Mouse (Mus musculus): ENCODE data around the gene Gbx2.

Gene Gbx2

GRCm38 (mm10) chr1:89931120-89931519, at the start of gene Gbx2:
TSS of gene Gbx2 (minus strand) at chr1:89931179.
- DNase-seq: peak; percentile 52

- DNase-seq: no peak
These were observed 46.3 kb upstream of the Gbx2 start for GRCm38 (mm10) chr1:89977261-89977660.

- DNase-seq: no peak
These were observed 45.4 kb upstream of the Gbx2 start for GRCm38 (mm10) chr1:89976411-89976810.

GRCm38 (mm10) chr1:89974541-89974940, 43.6 kb upstream of the Gbx2 start:
- no peak for DNase-seq

- peak; percentile 3 for DNase-seq
These were observed 40.9 kb upstream of the Gbx2 start for GRCm38 (mm10) chr1:89971848-89972247.

GRCm38 (mm10) chr1:89969714-89970110, 38.7 kb upstream of the Gbx2 start:
- no peak for DNase-seq

GRCm38 (mm10) chr1:89969072-89969713, 38.2 kb upstream of the Gbx2 start:
- DNase-seq: no peak

- DNase-seq: no peak
These were observed 37.3 kb upstream of the Gbx2 start for GRCm38 (mm10) chr1:89968111-89968851.

GRCm38 (mm10) chr1:89967585-89967984, 36.6 kb upstream of the Gbx2 start:
- no peak for DNase-seq

- DNase-seq: no peak
These were observed 33.4 kb upstream of the Gbx2 start for GRCm38 (mm10) chr1:89964426-89964825.

GRCm38 (mm10) chr1:89963296-89963695, 32.3 kb upstream of the Gbx2 start:
- no peak for DNase-seq

GRCm38 (mm10) chr1:89962092-89962491, 31.1 kb upstream of the Gbx2 start:
- DNase-seq: no peak

- no peak for DNase-seq
These were observed 28.4 kb upstream of the Gbx2 start for GRCm38 (mm10) chr1:89959393-89959792.

GRCm38 (mm10) chr1:89943202-89943601, 12.2 kb upstream of the Gbx2 start:
- DNase-seq: peak; percentile 88

GRCm38 (mm10) chr1:89942395-89942976, 11.5 kb upstream of the Gbx2 start:
- DNase-seq: no peak

- DNase-seq: no peak
These were observed 10.9 kb upstream of the Gbx2 start for GRCm38 (mm10) chr1:89941701-89942381.

GRCm38 (mm10) chr1:89940961-89941524, 10.1 kb upstream of the Gbx2 start:
- DNase-seq: no peak

GRCm38 (mm10) chr1:89939981-89940726, 9.2 kb upstream of the Gbx2 start:
- DNase-seq: peak; percentile 84

GRCm38 (mm10) chr1:89939596-89939960, 8.6 kb upstream of the Gbx2 start:
- DNase-seq: no peak

- no peak for DNase-seq
These were observed 8.1 kb upstream of the Gbx2 start for GRCm38 (mm10) chr1:89938884-89939595.

- DNase-seq: no peak
These were observed 4.7 kb upstream of the Gbx2 start for GRCm38 (mm10) chr1:89935493-89936348.

Data from lung, postnatal 36 days (tissue).